ENCODE assay signal across 22 mouse cellular contexts in genomic region chr9:32936462-32936861, GRCm38 (mm10).
DNase-seq lines count a peak whose midpoint lies in the region; ATAC-seq and TF ChIP-seq lines count a peak whose summit lies in the region.
"Had no signal": no experiment of that assay in that cellular context is flagged by ENCODE, and none has a peak within 500 bp of the region (broad histone marks: within the 10 kb centered on the region; RNA-seq: fewer than 3 reads in every experiment).

No protein-coding gene starts in this region.

- no peak for DNase-seq in kidney, postnatal 25 days
- peak; percentile 48 for DNase-seq in thymus, postnatal 14 days
- DNase-seq in thymus, postnatal 25 days, result no peak
- peak; percentile 69 for DNase-seq in embryonic facial prominence, embryonic 10.5 days (ENCODE audit: low spot score)
- DNase-seq in naive thymus-derived CD4-positive, alpha-beta T cell, adult 2 months (ENCODE audit: low read depth), result peak; percentile 25
- DNase-seq: adrenal gland, postnatal 36 days; B cell, adult 2 months; cerebellum, adult 2 months; heart, postnatal 14 days; kidney, adult 11 months; right cerebral cortex, postnatal 14 days; spleen, adult 18-20 months had no signal

- 14% methylated on average over 9 of the region's 9 CpGs for WGBS in kidney, embryonic 14.5 days
- WGBS in embryonic facial prominence, embryonic 10.5 days, result 22% methylated on average over 9 of the region's 9 CpGs
- 62% methylated on average over 9 of the region's 9 CpGs for WGBS in intestine, postnatal 0 days
- WGBS in forebrain, embryonic 15.5 days, result 83% methylated on average over 9 of the region's 9 CpGs

- ATAC-seq in kidney, embryonic 14.5 days (ENCODE audit: low FRiP score, low TSS enrichment), result peak; percentile 67
- ATAC-seq in intestine, postnatal 0 days, result no peak
- ATAC-seq in forebrain, embryonic 15.5 days (replicated peaks), result no peak
- ATAC-seq: hindbrain, embryonic 16.5 days had no signal

- H3K4me3 ChIP-seq in kidney, embryonic 14.5 days (ENCODE audit: low read length), result no peak overlapping the region
- no peak overlapping the region for H3K4me3 ChIP-seq in embryonic facial prominence, embryonic 10.5 days
- H3K4me3 ChIP-seq in intestine, postnatal 0 days (ENCODE audit: low read depth, low read length), result no peak overlapping the region
- no peak overlapping the region for H3K4me3 ChIP-seq in forebrain, embryonic 15.5 days
- H3K4me3 ChIP-seq: forebrain, embryonic 12.5 days; heart, embryonic 12.5 days; lung, embryonic 15.5 days; midbrain, embryonic 12.5 days; neural tube, embryonic 13.5 days had no signal

- no peaks in the 10 kb centered on the region for H3K27me3 ChIP-seq in kidney, embryonic 14.5 days (ENCODE audit: control insufficient read depth, insufficient read depth, low read length)
- peaks cover 48% of the 10 kb centered on the region for H3K27me3 ChIP-seq in embryonic facial prominence, embryonic 10.5 days (replicated peaks; ENCODE audit: low read depth, poor library complexity, severe bottlenecking)
- no peaks in the 10 kb centered on the region for H3K27me3 ChIP-seq in intestine, postnatal 0 days (replicated peaks; ENCODE audit: control insufficient read depth, insufficient read depth, low read length)
- 0 out of 2 replicates have a peak, but pooled peaks cover 3% of the 10 kb centered on the region for H3K27me3 ChIP-seq in forebrain, embryonic 15.5 days
- H3K27me3 ChIP-seq: heart, embryonic 12.5 days; lung, embryonic 15.5 days had no signal

- no peak overlapping the region for H3K27ac ChIP-seq in kidney, embryonic 14.5 days (ENCODE audit: low read depth, low read length)
- no peak overlapping the region for H3K27ac ChIP-seq in embryonic facial prominence, embryonic 10.5 days (replicated peaks)
- no peak overlapping the region for H3K27ac ChIP-seq in intestine, postnatal 0 days (ENCODE audit: low read depth, low read length)
- no peak overlapping the region for H3K27ac ChIP-seq in forebrain, embryonic 15.5 days (replicated peaks)
- H3K27ac ChIP-seq: forebrain, embryonic 12.5 days; liver, embryonic 14.5 days; lung, embryonic 15.5 days; midbrain, embryonic 12.5 days; neural tube, embryonic 13.5 days had no signal

- no peak overlapping the region for H3K4me2 ChIP-seq in kidney, embryonic 14.5 days (replicated peaks; ENCODE audit: low read depth, low read length)
- no peak overlapping the region for H3K4me2 ChIP-seq in intestine, postnatal 0 days (replicated peaks; ENCODE audit: low read depth)
- H3K4me2 ChIP-seq in forebrain, embryonic 15.5 days (replicated peaks), result no peak overlapping the region
- H3K4me2 ChIP-seq: forebrain, embryonic 12.5 days; heart, embryonic 12.5 days; lung, embryonic 15.5 days; midbrain, embryonic 12.5 days; neural tube, embryonic 13.5 days had no signal

- H3K9me3 ChIP-seq in kidney, embryonic 14.5 days (ENCODE audit: control insufficient read depth, low read length), result no peaks in the 10 kb centered on the region
- H3K9me3 ChIP-seq in embryonic facial prominence, embryonic 10.5 days, result no peaks in the 10 kb centered on the region
- H3K9me3 ChIP-seq in intestine, postnatal 0 days (ENCODE audit: control insufficient read depth), result no peaks in the 10 kb centered on the region
- H3K9me3 ChIP-seq in forebrain, embryonic 15.5 days, result no peaks in the 10 kb centered on the region
- H3K9me3 ChIP-seq: forebrain, embryonic 12.5 days; heart, embryonic 12.5 days; lung, embryonic 15.5 days; midbrain, embryonic 12.5 days; neural tube, embryonic 13.5 days had no signal

- H3K9ac ChIP-seq in kidney, embryonic 14.5 days (ENCODE audit: low read depth, low read length), result no peak overlapping the region
- H3K9ac ChIP-seq in intestine, postnatal 0 days (ENCODE audit: low read depth, low read length), result no peak overlapping the region
- no peak overlapping the region for H3K9ac ChIP-seq in forebrain, embryonic 15.5 days (replicated peaks)
- H3K9ac ChIP-seq: forebrain, embryonic 12.5 days; heart, embryonic 12.5 days; liver, embryonic 14.5 days; lung, embryonic 15.5 days; midbrain, embryonic 12.5 days; neural tube, embryonic 13.5 days had no signal

- no peaks in the 10 kb centered on the region for H3K36me3 ChIP-seq in kidney, embryonic 14.5 days (ENCODE audit: control insufficient read depth, insufficient read depth, low read length)
- H3K36me3 ChIP-seq in embryonic facial prominence, embryonic 10.5 days (replicated peaks), result no peaks in the 10 kb centered on the region
- no peaks in the 10 kb centered on the region for H3K36me3 ChIP-seq in intestine, postnatal 0 days (ENCODE audit: control insufficient read depth, insufficient read depth)
- H3K36me3 ChIP-seq in forebrain, embryonic 15.5 days, result no peaks in the 10 kb centered on the region
- H3K36me3 ChIP-seq: forebrain, embryonic 12.5 days; heart, embryonic 12.5 days; lung, embryonic 15.5 days; midbrain, embryonic 12.5 days; neural tube, embryonic 13.5 days had no signal

- peaks cover 8% of the 10 kb centered on the region for H3K4me1 ChIP-seq in kidney, embryonic 14.5 days (ENCODE audit: control insufficient read depth, insufficient read depth, low read length)
- H3K4me1 ChIP-seq in embryonic facial prominence, embryonic 10.5 days, result peaks cover 34% of the 10 kb centered on the region
- H3K4me1 ChIP-seq in intestine, postnatal 0 days (replicated peaks; ENCODE audit: control insufficient read depth, insufficient read depth, low read length), result no peaks in the 10 kb centered on the region; the same call in 1 of the 2 replicates
- H3K4me1 ChIP-seq in forebrain, embryonic 15.5 days, result peaks cover 13% of the 10 kb centered on the region
- H3K4me1 ChIP-seq: midbrain, embryonic 12.5 days had no signal

- TF ChIP-seq CTCF in intestine, postnatal 0 days (IDR thresholded peaks at IDR 0.05; ENCODE audit: low read depth), result no peak

Comparison
In these comparisons a context has a peak if more than half of its experiments do, and no peak if none do; other contexts are left out.
1. DNase-seq: peak in thymus, postnatal 14 days (single experiment), embryonic facial prominence, embryonic 10.5 days (single experiment) and naive thymus-derived CD4-positive, alpha-beta T cell, adult 2 months (single experiment); none in kidney, postnatal 25 days (0 of 2) and thymus, postnatal 25 days (single experiment).